Mouse (Mus musculus): ENCODE measurements at regions not wholly inside any gene's neighbourhood (a gene's known extent, or its start where the extent isn't known, plus 50 kb on each side); places are given as distances from the start of the nearest gene placed in this dataset.

DNA sequence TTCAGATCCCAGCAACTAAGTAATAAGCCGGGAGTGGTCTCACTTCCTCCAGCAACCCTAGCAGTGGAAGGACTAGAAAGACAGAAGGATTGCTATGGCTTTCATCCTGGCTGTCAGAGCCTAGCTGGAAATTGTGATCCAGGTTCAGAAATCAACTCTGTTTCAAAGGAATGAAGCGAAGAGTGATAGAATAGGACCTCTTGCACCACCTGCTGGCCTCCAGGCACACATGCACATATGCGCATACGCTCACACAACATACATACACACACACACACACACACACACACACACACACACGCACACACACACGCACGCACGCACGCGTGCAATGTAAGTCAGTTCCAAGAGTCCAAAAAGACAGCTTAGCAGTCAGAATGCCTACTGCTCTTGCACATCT, 147.1 kb downstream of the Gsdmc2 start:
- H3K27me3 ChIP-seq (ENCODE audit: control insufficient read depth, insufficient read depth, low read depth, low read length) = no peaks in the 10 kb centered on the region
- H3K27ac ChIP-seq (ENCODE audit: low read length) = no peak overlapping the region
- no peaks in the 10 kb centered on the region for H3K9me3 ChIP-seq (replicated peaks; ENCODE audit: control insufficient read depth, low read length)
- WGBS (ENCODE audit: insufficient replicate concordance) = 90% methylated on average over 10 of the region's 10 CpGs
- no peak overlapping the region for H3K4me3 ChIP-seq (ENCODE audit: low read depth, low read length)
- no peaks in the 10 kb centered on the region; the same call in 1 of the 2 replicates for H3K4me1 ChIP-seq (ENCODE audit: control insufficient read depth, low read depth, low read length)
- no peak overlapping the region for H3K9ac ChIP-seq (ENCODE audit: low read depth, low read length)
- no peak for ATAC-seq (ENCODE audit: low read depth)
- H3K4me2 ChIP-seq (ENCODE audit: low read depth, low read length) = no peak overlapping the region
- H3K36me3 ChIP-seq (ENCODE audit: control insufficient read depth, insufficient read depth) = no peaks in the 10 kb centered on the region

DNA sequence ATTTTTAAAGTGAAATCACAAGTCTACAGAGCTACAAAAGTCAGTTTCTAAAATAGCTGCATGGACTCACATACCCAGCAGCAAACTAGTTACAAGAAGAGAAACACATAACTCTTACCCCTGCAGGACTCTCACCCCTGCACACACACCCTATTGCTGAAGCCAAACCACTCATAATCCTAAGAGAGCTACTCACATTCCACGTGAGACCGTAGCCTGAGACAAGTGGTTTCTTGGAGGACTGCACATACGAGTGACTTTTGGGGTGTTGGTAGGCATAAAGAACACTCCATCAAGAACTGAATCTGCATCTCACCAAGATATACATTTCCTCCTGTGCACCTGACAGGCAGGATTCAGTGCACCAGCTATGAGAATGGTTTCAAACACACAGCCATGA, 150.8 kb downstream of the Gsdmc2 start:
- Histone ChIP-seq H3K9me3 (replicated peaks; ENCODE audit: control insufficient read depth, low read length) (no peaks in the 10 kb centered on the region), H3K27ac (ENCODE audit: low read length) (no peak overlapping the region), H3K9ac (ENCODE audit: low read depth, low read length) (no peak overlapping the region), H3K27me3 (ENCODE audit: control insufficient read depth, insufficient read depth, low read depth, low read length) (no peaks in the 10 kb centered on the region), H3K4me2 (ENCODE audit: low read depth, low read length) (no peak overlapping the region), H3K4me1 (ENCODE audit: control insufficient read depth, low read depth, low read length) (no peaks in the 10 kb centered on the region; the same call in 1 of the 2 replicates), H3K36me3 (ENCODE audit: control insufficient read depth, insufficient read depth) (no peaks in the 10 kb centered on the region), H3K4me3 (ENCODE audit: low read depth, low read length) (no peak overlapping the region)
- no peak for ATAC-seq (ENCODE audit: low read depth)
- WGBS (ENCODE audit: insufficient replicate concordance) = 65% methylated on average over 3 of the region's 3 CpGs

DNA sequence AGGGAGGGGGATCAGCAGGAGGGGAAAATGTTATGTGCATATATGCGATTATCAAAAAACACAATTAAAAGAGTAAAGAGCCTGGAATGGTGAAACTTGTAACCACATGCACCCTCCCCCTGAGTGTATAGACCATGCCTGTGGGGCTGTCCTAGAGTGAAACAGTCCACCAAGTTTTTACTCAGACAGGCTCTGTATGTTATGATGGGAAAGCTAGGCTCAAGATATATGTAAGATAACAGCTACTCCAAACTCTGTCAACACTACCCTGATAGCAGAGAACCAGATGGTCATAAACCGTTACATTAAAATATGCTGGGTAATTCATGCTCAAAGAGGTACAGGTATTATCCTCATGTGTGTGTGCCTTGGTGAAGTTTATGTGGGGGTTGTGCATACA, 151.4 kb downstream of the Gsdmc2 start:
- H3K4me2 ChIP-seq (ENCODE audit: low read depth, low read length) = no peak overlapping the region
- no peaks in the 10 kb centered on the region for H3K9me3 ChIP-seq (replicated peaks; ENCODE audit: control insufficient read depth, low read length)
- 45% methylated on average over 2 of the region's 2 CpGs for WGBS (ENCODE audit: insufficient replicate concordance)
- no peak overlapping the region for H3K27ac ChIP-seq (ENCODE audit: low read length)
- H3K36me3 ChIP-seq (ENCODE audit: control insufficient read depth, insufficient read depth) = no peaks in the 10 kb centered on the region
- no peak overlapping the region for H3K9ac ChIP-seq (ENCODE audit: low read depth, low read length)
- H3K27me3 ChIP-seq (ENCODE audit: control insufficient read depth, insufficient read depth, low read depth, low read length) = no peaks in the 10 kb centered on the region
- ATAC-seq (ENCODE audit: low read depth) = no peak
- no peaks in the 10 kb centered on the region; the same call in 1 of the 2 replicates for H3K4me1 ChIP-seq (ENCODE audit: control insufficient read depth, low read depth, low read length)
- no peak overlapping the region for H3K4me3 ChIP-seq (ENCODE audit: low read depth, low read length)

DNA sequence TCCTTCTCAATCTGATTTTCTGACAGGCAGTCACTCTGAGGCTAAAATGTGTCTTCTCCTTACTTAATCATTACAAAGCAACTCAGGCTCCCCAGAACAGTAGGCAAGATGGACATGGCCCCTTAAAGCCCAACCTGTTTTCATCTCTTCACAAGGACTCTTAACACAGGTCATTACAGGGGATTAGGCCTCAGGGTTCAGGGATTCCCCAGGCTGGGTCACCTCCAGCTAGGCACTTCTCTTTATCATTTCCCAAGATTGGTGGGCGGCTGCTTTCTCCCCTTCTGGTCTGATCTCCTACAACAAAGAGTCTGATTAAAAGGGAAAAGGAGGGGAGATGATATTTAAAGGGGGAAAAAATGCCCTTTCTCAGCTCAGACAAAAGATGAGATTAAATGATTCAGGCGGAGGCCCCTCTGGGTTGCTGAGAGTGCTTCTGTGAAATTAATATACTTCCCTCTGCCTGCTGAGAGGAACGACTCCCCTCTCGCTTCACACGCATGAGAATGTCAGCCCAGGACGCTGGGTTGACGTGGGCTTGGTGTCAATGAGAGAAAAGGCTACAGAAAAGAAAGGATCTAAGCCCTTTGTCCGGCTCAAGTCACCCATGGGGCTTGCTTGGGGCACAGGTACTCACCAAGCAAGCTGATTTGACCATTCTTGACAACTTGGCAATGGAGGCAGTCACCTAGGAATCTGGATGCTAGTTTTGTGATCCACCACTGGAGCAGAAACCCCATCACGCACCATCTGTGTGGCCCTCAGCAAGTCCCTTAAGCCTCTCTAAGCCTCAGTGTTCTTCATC, 152.3 kb downstream of the Gsdmc2 start:
- Histone ChIP-seq H3K27ac (ENCODE audit: low read length) (no peak overlapping the region), H3K4me3 (ENCODE audit: low read depth, low read length) (no peak overlapping the region), H3K9me3 (replicated peaks; ENCODE audit: control insufficient read depth, low read length) (no peaks in the 10 kb centered on the region), H3K36me3 (ENCODE audit: control insufficient read depth, insufficient read depth) (no peaks in the 10 kb centered on the region), H3K9ac (ENCODE audit: low read depth, low read length) (no peak overlapping the region), H3K4me2 (ENCODE audit: low read depth, low read length) (no peak overlapping the region), H3K4me1 (ENCODE audit: control insufficient read depth, low read depth, low read length) (no peaks in the 10 kb centered on the region; the same call in 1 of the 2 replicates), H3K27me3 (ENCODE audit: control insufficient read depth, insufficient read depth, low read depth, low read length) (no peaks in the 10 kb centered on the region)
- 48% methylated on average over 9 of the region's 9 CpGs for WGBS (ENCODE audit: insufficient replicate concordance)
- ATAC-seq (ENCODE audit: low read depth) = no peak

DNA sequence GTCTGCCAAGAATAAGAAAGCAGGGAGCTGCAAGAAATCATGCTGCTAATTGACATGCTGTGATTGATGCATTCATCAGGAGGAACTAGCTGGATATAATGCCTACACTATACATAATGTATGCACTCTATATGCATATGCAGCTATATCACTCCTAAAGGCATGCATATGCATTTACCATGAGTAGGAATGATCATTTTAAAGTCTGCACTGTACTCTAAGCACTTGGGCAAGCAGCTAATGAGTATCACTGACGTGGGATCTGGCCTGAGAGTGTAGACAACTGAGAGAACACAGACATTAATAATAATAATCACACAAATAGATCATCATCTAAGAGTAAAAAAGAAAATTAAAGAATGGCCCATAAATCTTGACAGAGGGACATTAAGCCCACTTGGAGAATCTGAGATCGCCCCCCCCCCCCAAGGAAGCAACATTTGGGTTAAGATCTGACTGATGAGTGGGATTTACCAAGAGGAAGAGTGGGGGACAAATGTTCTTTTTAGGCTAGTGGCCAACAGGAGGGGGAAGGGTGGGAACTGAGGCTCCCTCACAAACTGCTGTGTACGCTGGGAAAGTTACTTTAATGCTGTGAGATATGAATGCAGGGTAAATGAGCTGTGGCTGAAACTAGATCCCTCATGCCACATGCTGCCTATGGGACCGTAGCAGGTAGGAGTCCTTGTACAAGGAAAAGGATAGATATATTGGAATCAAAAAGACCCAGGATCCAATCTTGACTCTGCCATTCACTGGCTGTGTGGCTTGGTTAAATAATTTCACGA, 155.0 kb downstream of the Gsdmc2 start:
- ATAC-seq (ENCODE audit: low read depth) = no peak
- no peak overlapping the region for H3K4me3 ChIP-seq (ENCODE audit: low read depth, low read length)
- H3K27ac ChIP-seq (ENCODE audit: low read length) = no peak overlapping the region
- WGBS (ENCODE audit: insufficient replicate concordance) = 68% methylated on average over 5 of the region's 5 CpGs
- H3K4me1 ChIP-seq (ENCODE audit: control insufficient read depth, low read depth, low read length) = no peaks in the 10 kb centered on the region; the same call in 1 of the 2 replicates
- H3K36me3 ChIP-seq (ENCODE audit: control insufficient read depth, insufficient read depth) = no peaks in the 10 kb centered on the region
- no peak overlapping the region for H3K4me2 ChIP-seq (ENCODE audit: low read depth, low read length)
- no peak overlapping the region for H3K9ac ChIP-seq (ENCODE audit: low read depth, low read length)
- H3K27me3 ChIP-seq (ENCODE audit: control insufficient read depth, insufficient read depth, low read depth, low read length) = no peaks in the 10 kb centered on the region
- no peaks in the 10 kb centered on the region for H3K9me3 ChIP-seq (replicated peaks; ENCODE audit: control insufficient read depth, low read length)

DNA sequence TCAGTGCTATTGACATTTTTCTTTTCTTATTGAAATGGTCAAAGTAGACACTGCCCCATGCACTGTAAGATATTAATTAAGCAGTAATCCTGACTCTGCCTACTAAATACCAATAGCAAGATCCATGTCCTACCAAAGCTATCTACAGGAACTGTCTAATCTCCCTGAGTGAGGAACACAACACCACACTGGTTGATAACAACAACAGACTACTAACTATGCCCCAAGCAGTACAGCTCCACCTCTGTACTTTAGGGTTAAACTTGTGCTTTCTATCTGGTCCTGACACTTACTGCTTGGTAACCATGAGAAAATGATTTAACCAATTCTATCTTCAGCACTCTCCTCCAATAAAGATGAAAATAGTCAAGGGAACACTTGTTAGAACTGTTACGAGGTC, 157.1 kb downstream of the Gsdmc2 start:
- no peaks in the 10 kb centered on the region for H3K27me3 ChIP-seq (ENCODE audit: control insufficient read depth, insufficient read depth, low read depth, low read length)
- no peaks in the 10 kb centered on the region for H3K36me3 ChIP-seq (ENCODE audit: control insufficient read depth, insufficient read depth)
- no peak overlapping the region for H3K4me2 ChIP-seq (ENCODE audit: low read depth, low read length)
- H3K4me1 ChIP-seq (ENCODE audit: control insufficient read depth, low read depth, low read length) = no peaks in the 10 kb centered on the region
- 60% methylated on average over 1 of the region's 1 CpGs for WGBS (ENCODE audit: insufficient replicate concordance)
- no peaks in the 10 kb centered on the region for H3K9me3 ChIP-seq (replicated peaks; ENCODE audit: control insufficient read depth, low read length)
- H3K9ac ChIP-seq (ENCODE audit: low read depth, low read length) = no peak overlapping the region
- no peak overlapping the region for H3K4me3 ChIP-seq (ENCODE audit: low read depth, low read length)
- H3K27ac ChIP-seq (ENCODE audit: low read length) = no peak overlapping the region
- no peak for ATAC-seq (ENCODE audit: low read depth)

DNA sequence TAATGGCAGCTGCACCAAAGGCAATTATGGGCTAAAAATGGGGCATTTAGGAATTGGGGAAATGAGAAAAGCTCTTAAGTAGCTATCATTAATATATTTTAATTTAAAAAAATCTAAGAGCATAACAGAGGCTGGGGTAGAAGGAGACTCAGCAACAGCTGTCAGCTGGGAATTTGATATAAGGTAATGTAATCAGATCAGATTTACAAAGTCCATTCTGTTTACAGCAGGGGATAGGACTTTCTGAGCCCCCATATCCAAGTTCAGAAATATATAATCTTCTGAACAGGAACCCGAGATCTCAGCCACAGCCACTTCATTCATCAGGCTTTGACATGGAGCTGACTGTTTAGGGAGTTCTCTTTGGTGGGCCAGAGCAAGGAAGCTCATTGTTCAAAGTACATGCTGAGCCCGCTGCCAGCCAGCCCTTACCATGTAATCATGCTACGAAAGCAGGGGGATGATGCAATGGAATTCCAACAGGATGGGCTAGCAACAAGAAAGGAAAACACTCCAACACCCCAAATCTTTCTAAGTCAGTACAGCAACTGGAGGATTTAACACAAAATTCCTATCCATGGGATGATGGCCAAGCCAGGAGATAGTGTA, 157.9 kb downstream of the Gsdmc2 start:
- WGBS (ENCODE audit: insufficient replicate concordance) = 64% methylated on average over 3 of the region's 3 CpGs
- no peaks in the 10 kb centered on the region for H3K36me3 ChIP-seq (ENCODE audit: control insufficient read depth, insufficient read depth)
- H3K27ac ChIP-seq (ENCODE audit: low read length) = no peak overlapping the region
- no peaks in the 10 kb centered on the region for H3K4me1 ChIP-seq (ENCODE audit: control insufficient read depth, low read depth, low read length)
- H3K4me3 ChIP-seq (ENCODE audit: low read depth, low read length) = no peak overlapping the region
- ATAC-seq (ENCODE audit: low read depth) = no peak
- H3K9ac ChIP-seq (ENCODE audit: low read depth, low read length) = no peak overlapping the region
- no peaks in the 10 kb centered on the region for H3K27me3 ChIP-seq (ENCODE audit: control insufficient read depth, insufficient read depth, low read depth, low read length)
- H3K9me3 ChIP-seq (replicated peaks; ENCODE audit: control insufficient read depth, low read length) = no peaks in the 10 kb centered on the region
- no peak overlapping the region for H3K4me2 ChIP-seq (ENCODE audit: low read depth, low read length)

DNA sequence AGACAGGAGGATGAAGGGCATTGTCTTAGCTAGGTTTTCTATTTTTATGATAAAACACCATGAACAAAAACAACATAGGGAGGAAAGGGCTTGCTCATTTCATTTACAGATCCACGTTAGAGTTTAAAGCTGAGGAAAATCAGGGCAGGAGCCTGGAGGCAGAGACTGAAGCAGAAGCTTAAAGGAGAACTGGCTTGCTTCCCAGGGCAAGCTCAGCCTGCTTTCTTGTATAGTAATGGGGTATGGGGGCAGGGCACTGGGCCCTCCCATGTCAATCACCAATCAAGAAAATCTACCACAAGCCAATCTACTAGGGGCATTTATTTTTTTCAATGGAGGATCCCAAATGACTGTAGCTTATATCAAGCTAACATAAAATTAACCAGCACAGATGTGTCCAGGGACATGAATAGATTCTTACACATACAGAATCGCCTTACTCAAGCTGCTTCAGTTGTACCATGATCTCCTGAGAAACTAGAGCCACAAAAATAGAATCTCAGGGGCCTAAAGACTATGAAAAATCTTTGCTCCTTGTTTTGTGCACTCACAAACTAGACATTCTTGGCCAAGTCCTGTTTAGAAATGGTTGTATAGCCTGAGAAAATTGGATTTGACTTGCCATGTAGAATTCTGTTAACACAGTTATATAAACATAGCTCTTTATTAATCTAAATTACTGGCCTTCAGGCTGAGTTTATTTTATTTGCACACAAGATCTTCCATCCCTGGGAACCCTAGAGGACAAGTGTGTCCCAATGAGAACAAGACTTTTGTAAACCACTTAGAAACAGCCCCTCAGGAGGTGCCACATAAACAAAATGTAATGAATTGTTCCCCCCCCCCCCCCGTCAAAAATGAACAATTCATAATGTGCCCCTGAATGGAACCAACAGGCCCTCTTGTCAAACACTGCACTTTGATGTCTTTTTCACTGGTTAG, 164.7 kb downstream of the Gsdmc2 start:
- Histone ChIP-seq H3K4me1 (ENCODE audit: control insufficient read depth, low read depth, low read length) (no peaks in the 10 kb centered on the region), H3K36me3 (ENCODE audit: control insufficient read depth, insufficient read depth) (no peaks in the 10 kb centered on the region), H3K27ac (ENCODE audit: low read length) (no peak overlapping the region), H3K4me2 (ENCODE audit: low read depth, low read length) (no peak overlapping the region), H3K4me3 (ENCODE audit: low read depth, low read length) (no peak overlapping the region), H3K27me3 (ENCODE audit: control insufficient read depth, insufficient read depth, low read depth, low read length) (no peaks in the 10 kb centered on the region), H3K9me3 (replicated peaks; ENCODE audit: control insufficient read depth, low read length) (no peaks in the 10 kb centered on the region), H3K9ac (ENCODE audit: low read depth, low read length) (no peak overlapping the region)
- 42% methylated on average over 3 of the region's 3 CpGs for WGBS (ENCODE audit: insufficient replicate concordance)
- ATAC-seq (ENCODE audit: low read depth) = no peak
